Mouse (Mus musculus): ENCODE measurements around the gene Adcy5.

Gene Adcy5

GRCm38 (mm10) chr16:35270353-35270934 lies 115.8 kb downstream of the Adcy5 start:
- peak; percentile 18 to 61 for DNase-seq (ENCODE audit: low spot score in 2 of 2)

- DNase-seq (ENCODE audit: low spot score in 2 of 2) = no peak
Observed at GRCm38 (mm10) chr16:35270945-35271344, 116.3 kb downstream of the Adcy5 start.

- no peak for DNase-seq (ENCODE audit: low spot score in 2 of 2)
Observed at GRCm38 (mm10) chr16:35271572-35271971, 116.9 kb downstream of the Adcy5 start.

- no peak for DNase-seq (ENCODE audit: low spot score in 2 of 2)
Observed at GRCm38 (mm10) chr16:35272417-35272816, 117.7 kb downstream of the Adcy5 start.

- no peak for DNase-seq (ENCODE audit: low spot score in 2 of 2)
Observed at GRCm38 (mm10) chr16:35278166-35278565, 123.5 kb downstream of the Adcy5 start.

GRCm38 (mm10) chr16:35282456-35282855 lies 127.8 kb downstream of the Adcy5 start:
- DNase-seq (ENCODE audit: low spot score in 2 of 2) = no peak

- DNase-seq (ENCODE audit: low spot score in 2 of 2) = no peak
Observed at GRCm38 (mm10) chr16:35285821-35286220, 131.1 kb downstream of the Adcy5 start.

GRCm38 (mm10) chr16:35287244-35287643 lies 132.6 kb downstream of the Adcy5 start:
- DNase-seq (ENCODE audit: low spot score in 2 of 2) = no peak

- no peak for DNase-seq (ENCODE audit: low spot score in 2 of 2)
Observed at GRCm38 (mm10) chr16:35297786-35298185, 143.1 kb downstream of the Adcy5 start.

GRCm38 (mm10) chr16:35300156-35300555 lies 145.5 kb downstream of the Adcy5 start:
- DNase-seq (ENCODE audit: low spot score in 2 of 2) = no peak

- DNase-seq (ENCODE audit: low spot score in 2 of 2) = no peak
Observed at GRCm38 (mm10) chr16:35302441-35303280, 148.0 kb downstream of the Adcy5 start.

GRCm38 (mm10) chr16:35303721-35304120 lies 149.0 kb downstream of the Adcy5 start:
- DNase-seq (ENCODE audit: low spot score in 2 of 2) = no peak

GRCm38 (mm10) chr16:35304416-35304815 lies 149.7 kb downstream of the Adcy5 start:
- DNase-seq (ENCODE audit: low spot score in 2 of 2) = no peak

- DNase-seq (ENCODE audit: low spot score in 2 of 2) = no peak
Observed at GRCm38 (mm10) chr16:35305226-35305625, 150.5 kb downstream of the Adcy5 start.

- no peak for DNase-seq (ENCODE audit: low spot score in 2 of 2)
Observed at GRCm38 (mm10) chr16:35306631-35307030, 152.0 kb downstream of the Adcy5 start.

GRCm38 (mm10) chr16:35307331-35307730 lies 152.7 kb downstream of the Adcy5 start:
- DNase-seq (ENCODE audit: low spot score in 2 of 2) = no peak

- DNase-seq (ENCODE audit: low spot score in 2 of 2) = no peak
Observed at GRCm38 (mm10) chr16:35308016-35308415, 153.3 kb downstream of the Adcy5 start.

- no peak for DNase-seq (ENCODE audit: low spot score in 2 of 2)
Observed at GRCm38 (mm10) chr16:35308486-35309143, 153.9 kb downstream of the Adcy5 start.

GRCm38 (mm10) chr16:35309634-35310033 lies 155.0 kb downstream of the Adcy5 start:
- no peak for DNase-seq (ENCODE audit: low spot score in 2 of 2)

GRCm38 (mm10) chr16:35310551-35311110 lies 156.0 kb downstream of the Adcy5 start:
- DNase-seq (ENCODE audit: low spot score in 2 of 2) = no peak

- no peak for DNase-seq (ENCODE audit: low spot score in 2 of 2)
Observed at GRCm38 (mm10) chr16:35311586-35311985, 156.9 kb downstream of the Adcy5 start.

GRCm38 (mm10) chr16:35315496-35315895 lies 160.8 kb downstream of the Adcy5 start:
- DNase-seq (ENCODE audit: low spot score in 2 of 2) = no peak
